Mouse (Mus musculus): ENCODE data around the gene Trnau1ap. TPM values are rescaled to one million over a fixed set of nuclear protein-coding genes. Genes with fewer than 3 reads are reported as not detected.
A peak's percentile ranks its signal among the peaks of the same experiment; 100 is the strongest.
"Not testable (repeated sequence)": the region's sequence is repeated elsewhere in the genome, so short reads cannot be mapped to it uniquely, and the experiment has no call there.

Trnau1ap gene
- total RNA-seq, 2 experiments from 2014 or later: 28.3 to 29.5 TPM

GRCm38 (mm10) chr4:132302939-132303479, 26.3 kb downstream of the Trnau1ap start, which contains the start of gene Rab42:
Gene Rab42 (minus strand): TSS chr4:132303385.
- intact Hi-C loops (cut with DNase I): no loop called here
- DNase-seq: peak; percentile 57 to 68

- peak; percentile 22 to 35 for DNase-seq
- intact Hi-C loops (cut with DNase I): no loop called here
Observed at GRCm38 (mm10) chr4:132301965-132302938, 27.1 kb downstream of the Trnau1ap start.

- peak; percentile 74 to 81 for DNase-seq
- intact Hi-C loops (cut with DNase I): no loop called here
Observed at GRCm38 (mm10) chr4:132301486-132301885, 27.9 kb downstream of the Trnau1ap start.

- no peak for DNase-seq
- intact Hi-C loops (cut with DNase I): no loop called here
Observed at GRCm38 (mm10) chr4:132299849-132300248, 29.5 kb downstream of the Trnau1ap start.

GRCm38 (mm10) chr4:132295696-132296390, 33.5 kb downstream of the Trnau1ap start:
- DNase-seq: no peak
- intact Hi-C loops (cut with DNase I): no loop called here

- peak in 1 of 2 experiments; percentile 22 for DNase-seq
- intact Hi-C loops (cut with DNase I): loop anchor here (1.0 to 5.0 kb wide), 3 partner anchors 52 to 219 kb away; partner anchors contain the start of gene Sesn2
Observed at GRCm38 (mm10) chr4:132293682-132294240, 35.6 kb downstream of the Trnau1ap start.

GRCm38 (mm10) chr4:132292988-132293387, 36.4 kb downstream of the Trnau1ap start:
- peak; percentile 76 to 82 for DNase-seq
- intact Hi-C loops (cut with DNase I): loop anchor here (1.0 to 5.0 kb wide), 3 partner anchors 52 to 219 kb away; partner anchors contain the start of gene Sesn2

- no peak for DNase-seq
- intact Hi-C loops (cut with DNase I): loop anchor here (2.0 to 5.0 kb wide), 3 partner anchors 15 to 221 kb away; partner anchors contain the start of gene Sesn2
Observed at GRCm38 (mm10) chr4:132291624-132292335, 37.6 kb downstream of the Trnau1ap start.

GRCm38 (mm10) chr4:132291056-132291455, 38.3 kb downstream of the Trnau1ap start:
- DNase-seq: no peak
- intact Hi-C loops (cut with DNase I): loop anchor here (2.0 to 5.0 kb wide), 3 partner anchors 14 to 221 kb away; partner anchors contain the start of gene Sesn2

GRCm38 (mm10) chr4:132288840-132289239, 40.5 kb downstream of the Trnau1ap start:
- DNase-seq; intact Hi-C loops (cut with DNase I): not testable (repeated sequence)

- DNase-seq: no peak
- intact Hi-C loops (cut with DNase I): loop anchor here (2.0 kb wide), 2 partner anchors 15 to 33 kb away; no protein-coding TSS in a partner anchor
Observed at GRCm38 (mm10) chr4:132275949-132276348, 53.4 kb downstream of the Trnau1ap start.

- intact Hi-C loops (cut with DNase I): loop anchor here (2.0 to 5.0 kb wide), 4 partner anchors 34 to 238 kb away; partner anchors contain the start of genes Phactr4 and Sesn2
- peak; percentile 95 for DNase-seq
Observed at GRCm38 (mm10) chr4:132274156-132274862, 55.0 kb downstream of the Trnau1ap start, which contains the start of gene Taf12. Gene Taf12 (plus strand): TSS chr4:132274375.

GRCm38 (mm10) chr4:132273166-132273565, 56.2 kb downstream of the Trnau1ap start:
- intact Hi-C loops (cut with DNase I): loop anchor here (5.0 kb wide), 3 partner anchors 74 to 239 kb away; partner anchors contain the start of genes Phactr4 and Sesn2
- peak; percentile 23 to 36 for DNase-seq

GRCm38 (mm10) chr4:132269740-132270560, 59.4 kb downstream of the Trnau1ap start:
- intact Hi-C loops (cut with DNase I): loop anchor here (1.0 to 5.0 kb wide), 4 partner anchors 58 to 242 kb away; partner anchors contain the start of genes Phactr4, Sesn2 and Ythdf2
- DNase-seq: peak; percentile 88 to 90

GRCm38 (mm10) chr4:132268871-132269739, 60.2 kb downstream of the Trnau1ap start:
- no peak for DNase-seq
- intact Hi-C loops (cut with DNase I): no loop called here

- DNase-seq: no peak
- intact Hi-C loops (cut with DNase I): no loop called here
Observed at GRCm38 (mm10) chr4:132266835-132267349, 62.4 kb downstream of the Trnau1ap start.
